Mouse (Mus musculus): ENCODE data around the gene Hoxd1. TPM values are rescaled to one million over a fixed set of nuclear protein-coding genes. Genes with fewer than 3 reads are reported as not detected.

The Hoxd1 gene
- polyA plus RNA-seq (2014; fragmentation: Illumina TruSeq; extraction: RNeasy Lipid Tissue Mini Kit (QIAGEN cat#74804); ENCODE audit: low read depth, low replicate concordance), result 0.24 TPM

GRCm38 (mm10) chr2:74762522-74763244 lies at the start of gene Hoxd1:
Hoxd1 (plus strand) TSS chr2:74762980.

GRCm38 (mm10) chr2:74726551-74726950 lies 36.2 kb upstream of the Hoxd1 start, which contains the start of gene Gm28230:
Gm28230 (plus strand) TSS chr2:74726728.

Other genes with a start within 250 kb of the Hoxd1 start
- 17.8 TPM for gene Lnpk, start 183.5 kb upstream of the Hoxd1 start, polyA plus RNA-seq (2014; fragmentation: Illumina TruSeq; extraction: RNeasy Lipid Tissue Mini Kit (QIAGEN cat#74804); ENCODE audit: low read depth, low replicate concordance)
- not detected for gene Evx2, start 103.4 kb upstream of the Hoxd1 start, polyA plus RNA-seq (2014; fragmentation: Illumina TruSeq; extraction: RNeasy Lipid Tissue Mini Kit (QIAGEN cat#74804); ENCODE audit: low read depth, low replicate concordance)
- not detected for gene Hoxd13, start 94.7 kb upstream of the Hoxd1 start, polyA plus RNA-seq (2014; fragmentation: Illumina TruSeq; extraction: RNeasy Lipid Tissue Mini Kit (QIAGEN cat#74804); ENCODE audit: low read depth, low replicate concordance)
- not detected for gene Hoxd12, start 88.0 kb upstream of the Hoxd1 start, polyA plus RNA-seq (2014; fragmentation: Illumina TruSeq; extraction: RNeasy Lipid Tissue Mini Kit (QIAGEN cat#74804); ENCODE audit: low read depth, low replicate concordance)
- 3.2 TPM for gene Hoxd11, start 83.4 kb upstream of the Hoxd1 start, polyA plus RNA-seq (2014; fragmentation: Illumina TruSeq; extraction: RNeasy Lipid Tissue Mini Kit (QIAGEN cat#74804); ENCODE audit: low read depth, low replicate concordance)
- 24.9 TPM for gene Hoxd10, start 71.1 kb upstream of the Hoxd1 start, polyA plus RNA-seq (2014; fragmentation: Illumina TruSeq; extraction: RNeasy Lipid Tissue Mini Kit (QIAGEN cat#74804); ENCODE audit: low read depth, low replicate concordance)
- 30.3 TPM for gene Hoxd9, start 65.3 kb upstream of the Hoxd1 start, polyA plus RNA-seq (2014; fragmentation: Illumina TruSeq; extraction: RNeasy Lipid Tissue Mini Kit (QIAGEN cat#74804); ENCODE audit: low read depth, low replicate concordance)
- 197 TPM for gene Hoxd8, start 58.4 kb upstream of the Hoxd1 start, polyA plus RNA-seq (2014; fragmentation: Illumina TruSeq; extraction: RNeasy Lipid Tissue Mini Kit (QIAGEN cat#74804); ENCODE audit: low read depth, low replicate concordance)
- 2.8 TPM for gene Hoxd3, start 51.1 kb upstream of the Hoxd1 start, polyA plus RNA-seq (2014; fragmentation: Illumina TruSeq; extraction: RNeasy Lipid Tissue Mini Kit (QIAGEN cat#74804); ENCODE audit: low read depth, low replicate concordance)
- 5.3 TPM for gene Hoxd4, start 51.1 kb upstream of the Hoxd1 start, polyA plus RNA-seq (2014; fragmentation: Illumina TruSeq; extraction: RNeasy Lipid Tissue Mini Kit (QIAGEN cat#74804); ENCODE audit: low read depth, low replicate concordance)
- 0.77 TPM for gene Gm28230, start 36.3 kb upstream of the Hoxd1 start, polyA plus RNA-seq (2014; fragmentation: Illumina TruSeq; extraction: RNeasy Lipid Tissue Mini Kit (QIAGEN cat#74804); ENCODE audit: low read depth, low replicate concordance)
- gene Mtx2, start 62.8 kb downstream of the Hoxd1 start, polyA plus RNA-seq (2014; fragmentation: Illumina TruSeq; extraction: RNeasy Lipid Tissue Mini Kit (QIAGEN cat#74804); ENCODE audit: low read depth, low replicate concordance), result 235 TPM

All from kidney, adult 10 weeks (tissue).